Mouse (Mus musculus): ENCODE results near the gene Cadm3.

Gene Cadm3

DNA sequence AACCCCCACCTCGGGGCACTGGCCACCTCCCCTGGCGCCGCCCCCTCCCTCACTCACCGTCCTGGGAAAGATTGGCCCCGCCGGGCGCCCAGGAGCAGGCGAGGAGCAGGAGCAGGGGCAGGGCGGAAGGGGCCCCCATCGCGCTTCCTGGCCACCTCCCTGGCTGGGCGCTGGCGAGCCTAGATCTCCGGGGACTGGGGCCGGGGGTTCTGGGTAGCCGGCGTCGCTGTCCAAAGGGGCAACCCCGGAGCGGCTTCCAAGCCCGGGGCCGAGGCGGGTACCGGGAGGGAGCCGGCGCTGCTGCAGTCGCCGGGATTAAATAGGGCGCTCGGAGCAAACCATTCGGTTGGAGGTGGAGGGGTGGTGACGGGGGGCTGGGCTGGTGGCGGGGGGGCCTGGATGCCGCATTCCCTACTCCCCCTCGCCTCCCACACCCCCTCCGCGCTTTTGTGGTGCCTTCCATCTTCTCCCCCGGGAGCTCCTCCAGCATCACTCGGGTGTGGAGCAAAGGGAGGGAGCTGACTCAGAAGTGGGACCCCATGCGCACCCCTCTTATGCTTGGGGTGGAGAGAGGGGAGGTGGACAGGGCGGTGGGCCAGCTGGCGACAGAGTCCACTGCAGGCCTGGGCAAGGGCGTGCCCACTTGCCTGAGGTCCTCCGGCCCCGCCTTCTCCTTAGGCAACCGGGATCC, at the start of gene Cadm3:
TSS of gene Cadm3 (minus strand) at position 340 of the 691 bp plus-strand sequence.
- DNase-seq, result peak; percentile 94

DNA sequence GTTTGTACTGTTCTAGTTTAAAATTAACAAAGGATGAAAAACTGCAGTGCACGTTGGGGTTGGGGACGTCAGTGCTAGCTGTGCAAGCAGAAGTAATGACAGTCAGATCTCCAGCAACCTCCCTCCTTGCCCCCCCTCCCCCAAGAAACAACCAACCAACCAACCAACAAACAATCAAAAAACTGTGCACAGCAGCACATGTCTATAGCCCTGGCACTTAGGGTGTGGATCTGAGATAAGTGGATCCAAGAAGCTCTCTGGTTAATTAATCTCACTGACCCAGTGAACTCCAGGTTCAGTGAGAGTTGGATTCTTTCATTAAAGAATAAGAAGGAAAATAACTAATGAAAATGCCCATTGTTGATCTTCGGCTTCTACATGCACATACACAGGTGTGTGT, 47.1 kb upstream of the Cadm3 start:
- no peak for DNase-seq

- DNase-seq, result no peak
Observed at GRCm38 (mm10) chr1:173411863-173412262, 44.4 kb upstream of the Cadm3 start.

DNA sequence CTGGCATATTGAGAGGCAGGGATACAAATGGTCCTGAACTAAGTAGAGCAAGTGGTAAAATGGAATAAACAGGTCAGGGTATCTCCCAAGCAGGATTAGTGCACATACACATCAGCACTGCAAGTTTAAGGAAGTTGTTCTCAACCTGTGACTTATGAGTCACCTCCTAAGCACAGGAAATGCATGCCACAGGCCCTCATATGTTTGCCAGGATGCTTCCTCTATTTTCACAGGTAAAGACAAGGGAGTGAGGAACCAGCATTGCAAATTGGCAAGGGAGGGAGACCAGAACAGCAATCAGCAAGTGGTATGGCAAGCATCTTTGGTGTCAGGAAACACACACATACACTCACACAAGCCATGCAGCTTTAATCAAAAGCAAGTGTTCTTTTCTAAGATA, 41.6 kb upstream of the Cadm3 start:
- no peak for DNase-seq

DNA sequence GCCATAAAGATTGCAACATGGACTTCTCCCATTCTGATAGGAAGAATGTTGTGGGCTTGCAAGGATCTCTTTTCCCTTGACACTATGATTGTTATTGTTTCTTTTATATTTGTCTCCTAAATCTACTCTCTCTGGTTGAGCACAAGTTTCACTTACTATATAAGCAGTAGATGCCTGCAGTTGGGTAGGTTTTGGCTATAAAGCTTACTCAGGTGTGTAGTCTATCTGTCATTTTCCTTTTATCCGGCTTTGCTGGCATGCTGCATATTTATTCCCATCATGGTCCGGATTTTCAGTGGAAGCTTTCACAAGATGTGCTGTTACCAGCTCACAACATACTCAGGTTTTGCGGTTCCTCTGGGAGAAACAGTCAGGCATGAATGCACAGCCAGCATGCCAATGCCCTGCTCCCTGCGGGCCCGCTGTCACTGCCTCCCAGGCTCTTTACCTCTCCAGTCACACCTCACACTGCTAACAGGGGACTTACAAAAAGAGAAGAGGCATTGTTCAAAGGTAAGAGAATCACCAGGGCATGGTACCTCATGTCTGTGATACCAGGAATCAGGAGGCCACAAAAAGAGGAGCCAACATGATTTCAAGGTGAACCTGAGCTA, 37.3 kb upstream of the Cadm3 start:
- DNase-seq, result no peak

- peak; percentile 39 for DNase-seq
Observed at GRCm38 (mm10) chr1:173398323-173398970, 31.0 kb upstream of the Cadm3 start.

DNA sequence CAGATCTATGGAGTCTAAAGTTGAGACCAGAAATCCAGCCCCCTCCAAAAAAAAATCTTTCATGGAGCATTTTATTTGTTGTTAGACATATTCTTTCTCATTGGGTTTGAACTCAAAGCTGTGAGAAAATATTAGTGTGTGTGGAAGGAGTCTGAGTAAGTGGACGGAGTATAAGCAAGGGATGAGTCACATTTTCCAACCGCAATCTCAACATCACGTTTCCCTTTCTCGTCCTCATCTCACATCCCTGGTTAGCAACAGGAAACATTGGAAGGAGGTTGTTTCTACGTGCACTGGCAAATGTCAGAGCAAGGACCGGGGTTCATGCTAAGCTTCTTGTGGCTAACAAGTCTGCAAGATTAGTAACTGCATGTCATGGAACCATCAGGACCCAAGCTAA, 24.3 kb upstream of the Cadm3 start:
- DNase-seq, result no peak

DNA sequence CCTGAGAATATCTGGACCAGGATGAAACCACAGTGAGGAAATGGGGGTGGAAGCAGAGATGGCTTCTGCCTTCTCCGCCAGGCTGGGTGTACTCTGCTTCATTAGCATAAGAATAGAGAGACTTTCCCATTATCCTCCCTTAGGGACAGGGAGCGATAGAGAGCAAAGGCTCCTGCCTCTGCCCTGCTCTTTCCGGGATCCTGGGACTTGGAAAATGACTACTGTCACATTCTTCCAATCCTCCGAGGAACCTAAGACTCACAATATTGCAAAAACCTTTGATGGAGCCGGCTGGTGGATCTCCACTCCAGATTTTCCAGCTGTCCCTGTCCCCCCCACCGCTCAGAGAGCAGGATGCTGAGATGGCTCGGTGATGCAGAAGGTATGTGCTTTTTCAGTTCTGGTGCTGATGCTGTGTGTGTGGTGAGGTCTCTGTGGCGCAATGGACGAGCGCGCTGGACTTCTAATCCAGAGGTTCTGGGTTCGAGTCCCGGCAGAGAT, 22.5 kb upstream of the Cadm3 start:
- DNase-seq, result peak; percentile 97

DNA sequence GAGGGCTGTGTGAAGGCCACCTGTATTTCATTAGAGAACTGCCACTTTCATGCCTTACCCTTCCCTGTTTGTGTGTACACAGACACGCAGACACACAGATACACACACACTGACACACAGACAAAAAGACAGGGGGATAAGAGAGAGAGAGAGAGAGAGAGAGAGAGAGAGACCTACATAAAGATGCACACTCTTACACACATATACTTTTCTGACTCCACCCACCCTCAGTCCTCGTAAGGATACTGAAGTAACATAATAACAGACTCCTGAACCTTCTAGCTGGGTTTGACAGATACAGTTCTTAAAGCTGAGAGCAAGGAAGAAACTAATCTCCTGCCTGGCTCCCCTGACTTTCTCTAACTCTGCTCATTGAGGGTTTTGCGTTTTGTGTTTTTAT, 21.9 kb upstream of the Cadm3 start:
- no peak for DNase-seq

DNA sequence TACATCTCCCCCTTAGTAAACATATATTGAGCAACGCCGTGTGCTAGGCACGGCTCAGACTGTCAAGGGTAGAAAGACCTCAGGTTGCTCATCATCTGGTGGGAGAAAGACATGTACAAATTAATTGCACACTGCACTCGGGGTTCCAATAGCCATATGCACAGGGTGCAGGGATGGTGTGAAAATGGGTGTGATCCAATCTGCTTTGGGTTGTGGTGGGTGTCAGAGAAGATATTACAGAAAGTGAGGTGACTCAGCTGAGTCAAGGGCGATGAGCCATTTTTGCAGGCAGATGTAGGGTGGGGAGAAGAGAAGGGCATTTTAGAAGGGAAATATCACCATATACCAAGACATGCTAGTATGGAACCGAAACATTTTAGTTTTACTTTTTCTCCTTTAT, 13.9 kb upstream of the Cadm3 start:
- DNase-seq, result no peak

GRCm38 (mm10) chr1:173377380-173378112, 10.1 kb upstream of the Cadm3 start:
- DNase-seq, result peak; percentile 85

DNA sequence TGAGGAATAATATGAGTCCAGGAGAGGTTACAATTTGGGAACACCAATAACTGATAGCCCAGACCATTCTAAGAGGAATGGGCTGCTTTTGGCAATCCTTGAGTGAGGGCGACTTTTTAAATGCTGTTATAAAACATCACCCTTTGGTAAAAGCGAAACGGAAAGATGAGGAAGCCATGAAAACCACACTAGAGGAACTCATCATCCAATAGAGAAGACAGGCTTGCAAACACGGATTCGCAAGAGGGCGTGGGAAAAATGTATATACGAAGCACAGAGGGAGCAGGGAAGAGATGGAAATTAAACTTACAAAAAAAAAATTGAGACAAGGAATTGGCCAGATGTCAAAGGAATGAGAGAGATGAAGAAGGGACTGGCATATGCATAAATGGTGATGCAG, 6.5 kb upstream of the Cadm3 start:
- no peak for DNase-seq

DNA sequence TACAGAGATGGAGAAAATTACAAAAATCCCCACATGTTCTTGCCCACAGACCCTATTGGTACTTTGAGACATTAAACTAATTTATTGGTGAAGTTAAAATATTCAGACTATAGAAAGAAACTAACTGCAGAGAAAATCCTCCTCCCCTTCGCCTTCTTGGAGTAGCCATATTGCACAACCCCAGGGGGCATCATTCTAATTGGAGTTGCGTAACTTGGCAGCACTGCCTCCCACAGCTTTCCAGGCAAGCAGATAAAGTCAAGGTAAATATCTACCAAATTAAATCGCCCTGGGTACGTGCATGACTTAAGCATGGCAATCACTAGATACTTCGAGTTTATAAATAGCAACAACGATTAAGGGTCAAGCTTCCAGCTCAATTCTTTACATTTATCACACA, 4.1 kb upstream of the Cadm3 start:
- peak; percentile 91 for DNase-seq

- DNase-seq, result peak; percentile 38
Observed at GRCm38 (mm10) chr1:173370456-173370855, 3.0 kb upstream of the Cadm3 start.

- DNase-seq, result peak; percentile 78
Observed at GRCm38 (mm10) chr1:173369611-173370010, 2.1 kb upstream of the Cadm3 start.

DNA sequence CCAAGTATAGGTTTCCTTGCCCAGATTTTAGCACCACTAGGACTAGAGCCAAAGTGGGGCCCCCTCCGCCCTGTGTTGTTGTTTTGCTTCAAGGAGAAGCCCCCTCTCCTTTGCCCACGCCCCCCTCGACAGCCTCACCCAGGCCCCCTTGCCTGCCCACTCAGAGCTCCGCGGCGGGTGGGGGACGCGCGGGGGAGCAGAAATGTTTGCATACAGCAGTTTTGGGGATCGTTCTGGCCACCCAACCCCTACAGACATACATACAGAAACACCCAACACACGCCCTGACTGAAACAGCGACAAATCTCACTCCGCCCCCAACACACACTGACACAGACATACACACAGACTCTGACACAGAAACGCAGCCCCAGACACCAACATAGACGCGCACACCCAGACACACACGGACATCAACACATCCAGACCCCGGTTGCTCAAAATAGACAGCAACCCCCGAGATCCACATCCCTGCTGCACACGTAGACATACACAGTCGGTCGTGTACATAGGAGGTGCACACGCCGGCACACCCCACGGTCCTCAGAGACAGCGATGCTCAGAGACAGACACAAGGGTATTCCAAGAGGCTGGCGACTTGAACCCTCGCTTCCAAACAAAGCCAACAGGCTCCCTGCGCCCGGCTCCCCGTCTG, 667 bp downstream of the Cadm3 start:
- peak; percentile 80 for DNase-seq

DNA sequence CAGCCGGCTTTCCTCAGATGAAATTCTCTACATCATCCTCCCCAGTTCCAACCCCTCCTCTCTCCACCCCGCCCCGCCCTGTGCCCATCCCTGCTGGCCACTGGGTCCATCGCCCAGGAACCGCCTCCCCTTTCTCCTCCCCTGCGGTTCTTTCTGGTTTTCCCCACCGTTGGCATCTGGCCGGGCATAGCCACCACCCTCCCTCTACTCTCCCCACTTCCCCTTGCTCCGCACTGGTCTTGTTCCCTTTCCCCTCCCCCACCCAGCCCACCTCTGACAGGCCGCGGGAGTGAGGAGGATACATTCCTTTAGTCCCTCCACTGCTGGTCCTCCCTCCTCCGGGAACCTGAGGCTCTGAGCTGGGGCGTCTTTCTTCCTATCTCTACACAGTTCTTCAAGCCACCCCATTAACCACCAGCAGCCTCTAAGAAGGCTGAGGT, 1.5 kb downstream of the Cadm3 start:
- peak; percentile 92 for DNase-seq

- DNase-seq, result peak; percentile 93
Observed at GRCm38 (mm10) chr1:173364125-173364800, 3.2 kb downstream of the Cadm3 start.

- peak; percentile 18 for DNase-seq
Observed at GRCm38 (mm10) chr1:173363436-173363835, 4.1 kb downstream of the Cadm3 start.

DNA sequence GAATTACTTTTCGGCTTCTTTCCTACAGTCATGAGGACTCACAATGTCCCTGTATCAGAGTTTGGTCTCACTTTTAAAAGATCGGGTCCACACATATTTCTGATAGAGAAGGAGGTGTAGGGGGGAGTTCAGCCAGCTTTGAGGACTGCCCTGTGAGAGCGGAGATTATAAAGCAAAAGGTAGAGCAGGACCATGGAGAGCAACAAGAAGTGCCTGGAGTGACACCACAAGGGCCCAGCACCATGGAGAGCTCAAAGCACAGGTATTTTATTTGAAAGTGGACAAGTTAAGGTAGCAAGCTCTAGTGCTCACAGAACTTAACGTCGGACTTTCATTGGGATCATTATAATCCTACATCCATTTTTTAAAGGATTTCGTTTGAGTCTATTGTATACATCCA, 5.8 kb downstream of the Cadm3 start:
- peak; percentile 17 for DNase-seq

GRCm38 (mm10) chr1:173359590-173360290, 7.8 kb downstream of the Cadm3 start:
- DNase-seq, result peak; percentile 94

All from cerebellum, adult 9-11 months (tissue).